Mouse (Mus musculus) stomach, embryonic 14.5 days (tissue): ENCODE data around the gene Etfdh. TPM values are rescaled to one million over a fixed set of nuclear protein-coding genes. Genes with fewer than 3 reads are reported as not detected.
"Not testable (repeated sequence)": the region's sequence is repeated elsewhere in the genome, so short reads cannot be mapped to it uniquely, and the experiment has no call there.

Experiments used
- ATAC-seq: fragments of 200-750 bp; cut with Nextera tagmentation; 2 replicates; pipeline ENCODE4 v1.8.0; 2017; ENCODE audit warnings: low read depth, moderate TSS enrichment; ENCODE audit not compliant: insufficient number of reproducible peaks, insufficient read depth, low FRiP score
- H3K27ac ChIP-seq: fragments of 300-500 bp; sonication (generic); 2 replicates; pipeline ENCODE4 v1.5.1; 2014; ENCODE audit warnings: mild to moderate bottlenecking, low read length, moderate library complexity, mixed read lengths
- H3K27me3 ChIP-seq: fragments of 300-500 bp; sonication (generic); 2 replicates; pipeline ENCODE4 v1.6.1; 2014; ENCODE audit warnings: low read length, control low read depth, mixed read lengths; ENCODE audit not compliant: control insufficient read depth, insufficient read depth
- H3K36me3 ChIP-seq: fragments of 300-500 bp; sonication (generic); 2 replicates; pipeline ENCODE4 v1.6.1; 2014; ENCODE audit warnings: mild to moderate bottlenecking, control low read depth, low read length, moderate library complexity, mixed read lengths; ENCODE audit not compliant: control insufficient read depth, insufficient read depth
- H3K4me1 ChIP-seq: fragments of 300-500 bp; sonication (generic); 2 replicates; pipeline ENCODE4 v1.6.1; 2014; ENCODE audit warnings: low read length, control low read depth, mixed read lengths; ENCODE audit not compliant: control insufficient read depth, insufficient read depth
- H3K4me2 ChIP-seq: fragments of 300-500 bp; sonication (generic); replicated peaks from 2 replicates; pipeline ENCODE4 v1.6.1; 2014; ENCODE audit warnings: low read depth, low read length, control low read depth
- H3K4me3 ChIP-seq: fragments of 300-500 bp; sonication (generic); 2 replicates; pipeline ENCODE4 v1.5.1; 2014; ENCODE audit warnings: low read depth, low read length, control low read depth
- H3K9ac ChIP-seq: fragments of 300-500 bp; sonication (generic); replicated peaks from 2 replicates; pipeline ENCODE4 v1.6.1; 2014; ENCODE audit warnings: low read depth, mild to moderate bottlenecking, control low read depth, low read length, moderate library complexity, mixed read lengths
- H3K9me3 ChIP-seq: fragments of 300-500 bp; sonication (generic); 2 replicates; pipeline ENCODE4 v1.6.1; 2016; ENCODE audit warnings: low read depth, low read length, control low read depth; ENCODE audit not compliant: control insufficient read depth
- WGBS: fragments of 180-500 bp; shearing (Covaris S2); extraction: QIAGEN DNeasy Blood & Tissue Kit; methylation state at CpG from one replicate; pipeline ENCODE4 v1.1.7; 2014; 5-methylcytosine and 5-hydroxymethylcytosine counted together
- polyA plus RNA-seq: library from polyadenylated mRNA; unstranded; fragments of >200 nt; fragmentation: Nextera tagmentation; extraction: Ambion mirVana; gene quantifications from 2 replicates; pipeline ENCODE4 v1.2.1, GENCODE M21; 2014

Etfdh gene
- polyA plus RNA-seq, 1 experiment from 2014 or later, result 52.5 TPM

GRCm38 (mm10) chr3:79574336-79574735 is 55.0 kb downstream of the Etfdh start:
- H3K4me2 ChIP-seq, result no peak overlapping the region
- no peaks in the 10 kb centered on the region for H3K27me3 ChIP-seq
- no peak overlapping the region for H3K27ac ChIP-seq
- no peaks in the 10 kb centered on the region for H3K36me3 ChIP-seq
- no peak for ATAC-seq
- H3K4me1 ChIP-seq, result peaks cover 5% of the 10 kb centered on the region; the same call in 1 of the 2 replicates
- WGBS, result 68% methylated on average over 3 of the region's 3 CpGs
- H3K9me3 ChIP-seq, result no peaks in the 10 kb centered on the region
- no peak overlapping the region for H3K4me3 ChIP-seq
- H3K9ac ChIP-seq, result no peak overlapping the region

DNA sequence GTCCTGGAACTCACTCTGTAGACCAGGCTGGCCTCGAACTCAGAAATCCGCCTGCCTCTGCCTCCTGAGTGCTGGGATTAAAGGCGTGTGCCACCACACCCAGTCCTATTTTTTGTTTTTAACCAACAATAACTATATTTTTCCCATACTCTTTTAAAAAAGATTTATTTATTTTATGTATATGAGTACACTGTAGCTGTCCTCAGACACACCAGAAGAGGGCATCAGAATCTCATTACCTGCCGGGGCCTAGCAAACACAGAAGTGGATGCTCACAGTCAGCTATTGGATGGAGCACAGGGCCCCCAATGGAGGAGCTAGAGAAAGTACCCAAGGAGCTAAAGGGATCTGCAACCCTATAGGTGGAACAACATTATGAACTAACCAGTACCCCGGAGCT is 55.9 kb downstream of the Etfdh start:
- WGBS, result 93% methylated on average over 5 of the region's 5 CpGs
- H3K27ac ChIP-seq, ATAC-seq: not testable (repeated sequence)

DNA sequence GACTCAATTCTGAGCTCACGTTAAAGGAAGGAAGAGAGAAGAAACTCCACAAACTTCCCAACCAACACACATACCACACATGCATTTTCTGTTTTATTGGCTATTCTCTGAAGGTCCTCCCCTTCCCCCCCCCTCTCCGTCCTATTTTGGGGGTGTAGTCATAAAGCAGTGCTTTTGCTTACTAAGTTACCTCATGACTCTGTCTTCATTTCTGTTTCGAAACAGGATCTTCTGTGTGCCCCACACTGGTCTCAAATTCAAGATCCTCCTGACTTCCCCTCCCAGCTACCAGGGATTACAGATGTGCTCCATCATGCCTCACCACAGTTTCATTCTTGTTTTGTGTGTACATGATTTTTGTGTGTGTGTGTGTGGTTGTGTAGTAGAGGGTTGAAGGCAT is 56.9 kb downstream of the Etfdh start:
- peaks cover 5% of the 10 kb centered on the region; the same call in 1 of the 2 replicates for H3K4me1 ChIP-seq
- no peaks in the 10 kb centered on the region for H3K9me3 ChIP-seq
- H3K36me3 ChIP-seq, result no peaks in the 10 kb centered on the region
- no peak overlapping the region for H3K9ac ChIP-seq
- H3K27ac ChIP-seq, result no peak overlapping the region
- no peaks in the 10 kb centered on the region for H3K27me3 ChIP-seq
- no peak overlapping the region for H3K4me3 ChIP-seq
- H3K4me2 ChIP-seq, result no peak overlapping the region
- 72% methylated on average over 3 of the region's 3 CpGs for WGBS
- no peak for ATAC-seq

More for the DNA sequence above, 55.9 kb downstream of the Etfdh start:
- not testable (repeated sequence) for H3K9ac ChIP-seq, H3K9me3 ChIP-seq, H3K27me3 ChIP-seq, H3K4me3 ChIP-seq, H3K36me3 ChIP-seq, H3K4me1 ChIP-seq, H3K4me2 ChIP-seq

DNA sequence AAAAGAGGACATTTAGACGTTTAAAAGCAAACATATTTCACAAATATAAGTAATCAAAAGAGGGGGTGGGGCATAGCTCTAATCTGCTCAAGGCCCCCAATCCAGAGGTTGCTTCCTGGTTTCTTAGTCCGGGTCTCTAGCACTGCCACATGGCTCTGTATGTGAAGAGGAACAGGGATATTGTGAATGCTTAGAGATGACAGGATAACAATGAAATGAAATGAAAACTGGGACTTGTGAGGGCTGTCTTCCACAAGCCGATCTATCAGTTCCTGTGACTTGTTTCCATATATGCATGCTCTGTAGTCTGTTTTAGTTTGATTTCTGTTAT is 60.0 kb downstream of the Etfdh start:
- Histone ChIP-seq H3K36me3 (no peaks in the 10 kb centered on the region), H3K9ac (no peak overlapping the region), H3K9me3 (no peaks in the 10 kb centered on the region), H3K27me3 (no peaks in the 10 kb centered on the region), H3K4me2 (no peak overlapping the region), H3K4me1 (0 out of 2 replicates have a peak, but pooled peaks cover 4% of the 10 kb centered on the region), H3K4me3 (no peak overlapping the region), H3K27ac (no peak overlapping the region)
- WGBS, result 86% methylated on average over 3 of the region's 3 CpGs
- ATAC-seq, result no peak

GRCm38 (mm10) chr3:79568629-79569350 is 60.5 kb downstream of the Etfdh start:
- no peak overlapping the region for H3K9ac ChIP-seq
- WGBS, result 87% methylated on average over 16 of the region's 16 CpGs
- peak overlapping the region; percentile 82; the same call in 1 of the 2 replicates for H3K4me3 ChIP-seq
- H3K9me3 ChIP-seq, result no peaks in the 10 kb centered on the region
- 0 out of 2 replicates have a peak, but pooled peaks cover 4% of the 10 kb centered on the region for H3K4me1 ChIP-seq
- ATAC-seq, result no peak
- peak overlapping the region; percentile 34; the same call in 1 of the 2 replicates for H3K4me2 ChIP-seq
- H3K27me3 ChIP-seq, result no peaks in the 10 kb centered on the region
- no peaks in the 10 kb centered on the region for H3K36me3 ChIP-seq
- H3K27ac ChIP-seq, result peak overlapping the region; percentile 71; the same call in 1 of the 2 replicates

DNA sequence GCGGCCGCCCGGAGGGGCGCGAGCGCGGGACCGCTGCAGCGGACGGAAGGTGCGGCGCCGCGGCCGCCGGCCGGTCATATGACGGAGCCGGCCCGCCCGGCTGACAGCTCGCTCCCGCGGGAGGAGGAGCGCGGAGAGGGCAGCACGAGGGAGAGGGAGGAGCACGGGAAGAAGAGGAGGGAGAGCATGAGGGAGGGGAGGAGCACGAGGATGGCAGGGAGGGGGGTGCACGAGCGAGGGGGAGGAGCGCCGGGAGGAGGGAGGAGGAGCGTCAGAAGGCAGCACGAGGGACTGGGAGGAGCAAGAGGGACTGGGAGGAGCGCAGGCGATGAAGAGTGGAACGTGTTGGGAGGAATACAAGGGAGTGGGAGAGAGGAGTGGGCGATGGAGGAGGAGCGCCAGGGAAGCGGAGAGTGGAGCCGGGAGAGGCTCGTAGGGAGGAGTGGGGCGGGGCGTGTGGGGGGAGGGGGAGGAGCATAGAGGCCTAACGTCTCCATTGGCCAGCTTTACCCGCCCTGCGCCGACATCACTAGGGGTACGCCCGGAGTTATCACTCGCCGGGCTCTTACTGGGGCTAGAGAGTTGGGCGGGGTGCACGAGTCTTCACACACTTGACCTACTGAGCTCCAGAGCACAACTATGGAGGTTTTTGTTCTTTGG is 61.5 kb downstream of the Etfdh start, which contains the start of gene Fnip2:
Fnip2 (minus strand) TSS at position 94 of the 660 bp plus-strand sequence.
- no peaks in the 10 kb centered on the region for H3K9me3 ChIP-seq
- H3K27me3 ChIP-seq, result no peaks in the 10 kb centered on the region
- peak within 1 kb of the TSS; percentile 76 for H3K9ac ChIP-seq
- under 1% methylated on average over 55 of the region's 55 CpGs for WGBS
- H3K27ac ChIP-seq, result peak within 1 kb of the TSS; percentile 72; the same call in 1 of the 2 replicates
- 0 out of 2 replicates have a peak, but pooled peaks cover 4% of the 10 kb centered on the region for H3K4me1 ChIP-seq
- H3K4me2 ChIP-seq, result peak within 1 kb of the TSS; percentile 93
- no peaks in the 10 kb centered on the region for H3K36me3 ChIP-seq
- H3K4me3 ChIP-seq, result peak within 1 kb of the TSS; percentile 82
- ATAC-seq, result peak; percentile 96

- WGBS, result 2% methylated on average over 52 of the region's 60 CpGs
- Histone ChIP-seq H3K4me3 (peak overlapping the region; percentile 82), H3K36me3 (no peaks in the 10 kb centered on the region), H3K27ac (peak overlapping the region; percentile 72; the same call in 1 of the 2 replicates), H3K9me3 (no peaks in the 10 kb centered on the region), H3K4me1 (0 out of 2 replicates have a peak, but pooled peaks cover 4% of the 10 kb centered on the region), H3K4me2 (peak overlapping the region; percentile 93), H3K9ac (peak overlapping the region; percentile 76), H3K27me3 (no peaks in the 10 kb centered on the region)
- peak; percentile 56 for ATAC-seq
Observed at GRCm38 (mm10) chr3:79566716-79567691, 62.3 kb downstream of the Etfdh start.
